8 mouse cellular contexts compared by ENCODE assay signal in genomic region chr16:32638476-32638875, GRCm38 (mm10). TPM values are rescaled to one million over a fixed set of nuclear protein-coding genes. Genes with fewer than 3 reads are reported as not detected.
A peak's percentile ranks its signal among the peaks of the same experiment; 100 is the strongest.
DNase-seq lines count a peak whose midpoint lies in the region; ATAC-seq and TF ChIP-seq lines count a peak whose summit lies in the region.

No protein-coding gene starts in this region.

- no peaks in the 10 kb centered on the region for H3K27me3 ChIP-seq in heart, postnatal 0 days (ENCODE audit: control insufficient read depth, insufficient read depth, low read length)
- H3K27me3 ChIP-seq in liver, embryonic 14.5 days (ENCODE audit: control insufficient read depth, insufficient read depth, low read length) = no peaks in the 10 kb centered on the region
- H3K27me3 ChIP-seq in splenic B cell, adult 2 months (ENCODE audit: control insufficient read depth, insufficient read depth, low read length, poor library complexity, severe bottlenecking) = no peaks in the 10 kb centered on the region

- peak; percentile 81 for TF ChIP-seq CTCF in brain, embryonic 14.5 days (IDR thresholded peaks at IDR 0.05; ENCODE audit: borderline replicate concordance, extremely low read depth, insufficient read depth, insufficient read length)
- TF ChIP-seq CTCF in heart, postnatal 0 days (IDR thresholded peaks at IDR 0.05; ENCODE audit: low read depth) = peak; percentile 90
- peak; percentile 96 for TF ChIP-seq CTCF in liver, embryonic 14.5 days (IDR thresholded peaks at IDR 0.05; ENCODE audit: low read depth)

- TF ChIP-seq POLR2A in brain, embryonic 14.5 days (IDR thresholded peaks at IDR 0.05; ENCODE audit: borderline replicate concordance, extremely low read depth, insufficient read depth, insufficient read length, poor library complexity, severe bottlenecking) = no peak

- WGBS in heart, postnatal 0 days = 9% methylated on average over 8 of the region's 8 CpGs
- WGBS in liver, embryonic 14.5 days (ENCODE audit: insufficient replicate concordance) = 7% methylated on average over 8 of the region's 8 CpGs

- peak; percentile 91 for ATAC-seq in CD4-positive, CD25-positive, alpha-beta regulatory T cell, adult 4 months
- peak; percentile 91 for ATAC-seq in erythroid progenitor cell, adult 5-6 weeks (replicated peaks; ENCODE audit: low FRiP score, poor library complexity, severe bottlenecking)
- peak; percentile 71 for ATAC-seq in heart, postnatal 0 days (ENCODE audit: insufficient read depth, low read depth)
- peak; percentile 63 for ATAC-seq in liver, embryonic 14.5 days (ENCODE audit: insufficient read depth)

- no peak overlapping the region for H3K4me3 ChIP-seq in heart, postnatal 0 days (ENCODE audit: low read depth, low read length)
- no peak overlapping the region for H3K4me3 ChIP-seq in liver, embryonic 14.5 days (ENCODE audit: insufficient read depth in 1 of 2, low read depth in 2 of 2, low read length in 2 of 2)

- H3K9me3 ChIP-seq in heart, postnatal 0 days (replicated peaks; ENCODE audit: control insufficient read depth, low read length) = no peaks in the 10 kb centered on the region
- H3K9me3 ChIP-seq in liver, embryonic 14.5 days (ENCODE audit: control insufficient read depth, low read length) = no peaks in the 10 kb centered on the region

- H3K4me1 ChIP-seq in heart, postnatal 0 days (ENCODE audit: control insufficient read depth, insufficient read depth) = no peaks in the 10 kb centered on the region
- H3K4me1 ChIP-seq in liver, embryonic 14.5 days (replicated peaks; ENCODE audit: control insufficient read depth in 2 of 2, insufficient read depth in 2 of 2, low read length in 1 of 2) = peaks cover 0 to 7% of the 10 kb centered on the region in 2 experiments; a peak in 3 of 4 replicates

- DNase-seq in brain, embryonic 14.5 days (ENCODE audit: low read depth) = peak; percentile 91
- peak; percentile 81 for DNase-seq in heart, postnatal 0 days (ENCODE audit: low spot score)
- peak; percentile 89 for DNase-seq in kidney, postnatal 14 days
- DNase-seq in liver, embryonic 14.5 days (ENCODE audit: low read depth in 3 of 3, low spot score in 3 of 3) = peak; percentile 75 to 79 (median 77)
- peak; percentile 83 for DNase-seq in neural tube, embryonic 10.5 days (ENCODE audit: extremely low spot score, low spot score)
- peak; percentile 90 for DNase-seq in splenic B cell, adult 2 months (ENCODE audit: low read depth, low spot score)

- no peak overlapping the region for H3K4me2 ChIP-seq in heart, postnatal 0 days (ENCODE audit: low read depth, low read length)
- H3K4me2 ChIP-seq in liver, embryonic 14.5 days (ENCODE audit: low read depth) = no peak overlapping the region

- TF ChIP-seq EP300 in heart, postnatal 0 days (IDR thresholded peaks at IDR 0.05; ENCODE audit: low read depth) = no peak
- TF ChIP-seq EP300 in liver, embryonic 14.5 days (IDR thresholded peaks at IDR 0.05; ENCODE audit: low read depth) = no peak

- no peak overlapping the region for H3K27ac ChIP-seq in heart, postnatal 0 days (ENCODE audit: low read depth)
- H3K27ac ChIP-seq in liver, embryonic 14.5 days = no peak overlapping the region

- no peaks in the 10 kb centered on the region for H3K36me3 ChIP-seq in heart, postnatal 0 days (replicated peaks; ENCODE audit: control insufficient read depth, insufficient read depth, low read length)
- no peaks in the 10 kb centered on the region; the same call in 1 of the 2 replicates for H3K36me3 ChIP-seq in liver, embryonic 14.5 days (replicated peaks; ENCODE audit: control insufficient read depth, insufficient read depth, low read depth)
- H3K36me3 ChIP-seq in splenic B cell, adult 2 months (ENCODE audit: control insufficient read depth, insufficient read depth, low read length, poor library complexity, severe bottlenecking) = no peaks in the 10 kb centered on the region

- H3K9ac ChIP-seq in heart, postnatal 0 days (replicated peaks; ENCODE audit: low read depth, low read length) = no peak overlapping the region
- H3K9ac ChIP-seq in liver, embryonic 14.5 days (replicated peaks) = no peak overlapping the region

RNA-seq across cellular contexts. Expression of gene Tnk2, which starts 5.2 kb away (rescaled TPM):
- 1 to 10 TPM; 4.8 to 8.9 TPM for polyA plus RNA-seq in CD4-positive, CD25-positive, alpha-beta regulatory T cell, adult 4 months (2017; shearing (Covaris generic))
- 127 and 134 TPM in 2 replicates for polyA plus RNA-seq in brain, embryonic 14.5 days (2012; rRNA removed)
- 124 and 134 TPM in 2 replicates for total RNA-seq in erythroid progenitor cell, adult 5-6 weeks (2015; ENCODE audit: low replicate concordance)
- total RNA-seq in erythroid progenitor cell, adult 5-6 weeks (2017; ENCODE audit: low replicate concordance) = 62.9 and 115 TPM in 2 replicates
- total RNA-seq in heart, postnatal 0 days (2014; rRNA removed; ENCODE audit: low replicate concordance) = 9.4 and 14.2 TPM in 2 replicates
- polyA plus RNA-seq in heart, postnatal 0 days (2015; fragmentation: Nextera tagmentation; extraction: Ambion mirVana) = 6.0 and 7.0 TPM in 2 replicates
- polyA plus RNA-seq in liver, embryonic 14.5 days (2012; rRNA removed) = 15.3 and 19.4 TPM in 2 replicates
- 3.8 and 4.6 TPM in 2 replicates for polyA plus RNA-seq in liver, embryonic 14.5 days (2014; fragmentation: Nextera tagmentation; extraction: Ambion mirVana)

RNA-seq across cellular contexts. Expression of gene Tfrc, which starts 29.8 kb away (rescaled TPM):
- 10 to 100 TPM; 18.1 to 19.5 TPM for polyA plus RNA-seq in CD4-positive, CD25-positive, alpha-beta regulatory T cell, adult 4 months (2017; shearing (Covaris generic))
- polyA plus RNA-seq in brain, embryonic 14.5 days (2012; rRNA removed) = 49.0 and 52.2 TPM in 2 replicates
- total RNA-seq in erythroid progenitor cell, adult 5-6 weeks (2015; ENCODE audit: low replicate concordance) = 2,179 and 2,513 TPM in 2 replicates
- total RNA-seq in erythroid progenitor cell, adult 5-6 weeks (2017; ENCODE audit: low replicate concordance) = 2,141 and 2,792 TPM in 2 replicates
- 35.3 and 71.7 TPM in 2 replicates for total RNA-seq in heart, postnatal 0 days (2014; rRNA removed; ENCODE audit: low replicate concordance)
- 46.5 and 57.1 TPM in 2 replicates for polyA plus RNA-seq in heart, postnatal 0 days (2015; fragmentation: Nextera tagmentation; extraction: Ambion mirVana)
- polyA plus RNA-seq in liver, embryonic 14.5 days (2012; rRNA removed) = 157 and 235 TPM in 2 replicates
- polyA plus RNA-seq in liver, embryonic 14.5 days (2014; fragmentation: Nextera tagmentation; extraction: Ambion mirVana) = 388 and 433 TPM in 2 replicates
